In the genomic region with DNA sequence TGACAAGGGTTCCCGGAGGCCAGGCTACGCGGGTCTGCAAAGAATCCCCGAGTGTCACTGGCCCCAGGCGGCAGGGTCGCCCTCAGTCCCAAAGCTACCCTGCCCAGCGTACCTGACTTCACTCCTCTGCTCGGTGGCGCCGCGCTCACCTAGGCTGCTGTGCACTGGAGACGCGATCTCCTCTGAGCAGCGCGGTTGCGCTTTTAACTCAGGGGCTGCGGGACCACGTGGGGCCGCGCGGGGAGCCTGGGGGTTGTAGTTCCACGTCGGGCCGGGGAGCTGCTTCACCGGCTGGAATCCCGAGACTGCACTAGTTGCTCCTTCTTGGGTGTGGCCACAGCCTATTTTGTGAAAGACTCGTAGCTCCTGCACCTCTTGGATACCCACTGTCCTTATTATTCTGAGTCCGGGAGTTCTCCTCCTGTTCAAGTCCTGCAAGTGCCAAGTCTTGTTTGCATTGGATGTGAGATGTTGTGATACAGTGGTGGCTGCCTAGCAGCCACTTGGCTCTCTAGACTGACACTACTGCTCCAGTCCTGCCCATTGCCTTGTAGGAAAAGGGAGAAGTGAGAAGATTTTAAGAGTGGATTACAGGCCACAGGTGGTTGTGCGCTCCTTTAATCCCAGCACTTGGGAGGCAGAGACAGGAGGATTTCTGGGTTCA, we compare ENCODE assay signal across 8 mouse cellular contexts. TPM values are rescaled to one million over a fixed set of nuclear protein-coding genes. Genes with fewer than 3 reads are reported as not detected.
DNase-seq lines count a peak whose midpoint lies in the region; TF ChIP-seq lines count a peak whose summit lies in the region.

A gene (minus strand): TSS at position 510 of the 664 bp plus-strand sequence.

- peak within 1 kb of the TSS; percentile 39 for H3K4me3 ChIP-seq in ES-Bruce4 (ENCODE audit: low read depth, low read length)
- H3K4me3 ChIP-seq in hindbrain, embryonic 10.5 days = peak within 1 kb of the TSS; percentile 63

- no peaks in the 10 kb centered on the region for H3K9me3 ChIP-seq in ES-Bruce4 (replicated peaks; ENCODE audit: control insufficient read depth, insufficient read depth, low read length, poor library complexity, severe bottlenecking)
- H3K9me3 ChIP-seq in hindbrain, embryonic 10.5 days = no peaks in the 10 kb centered on the region

- H3K9ac ChIP-seq in ES-Bruce4 (ENCODE audit: low read depth, poor library complexity, severe bottlenecking) = no peak within 1 kb of the TSS

- no peak for TF ChIP-seq CTCF in ES-Bruce4 (IDR thresholded peaks at IDR 0.05; ENCODE audit: low read depth, low read length)

- DNase-seq in cerebellum, adult 9-11 months = peak; percentile 30
- DNase-seq in frontal cortex, postnatal 10 days (ENCODE audit: low spot score in 2 of 2) = peak; percentile 34 to 77
- DNase-seq in hindbrain, embryonic 10.5 days (ENCODE audit: low spot score) = peak; percentile 72
- peak; percentile 67 to 71 for DNase-seq in layer of hippocampus, postnatal 14 days (ENCODE audit: low spot score in 2 of 2)
- DNase-seq in lung, postnatal 10 days = peak; percentile 77
- peak; percentile 66 for DNase-seq in ovary, postnatal 14 days (ENCODE audit: low spot score)
- DNase-seq in thymus, postnatal 25 days = peak; percentile 78

- no peaks in the 10 kb centered on the region for H3K27me3 ChIP-seq in ES-Bruce4 (ENCODE audit: control insufficient read depth, insufficient read depth, low read length, poor library complexity, severe bottlenecking)
- H3K27me3 ChIP-seq in hindbrain, embryonic 10.5 days (ENCODE audit: insufficient read depth, poor library complexity, severe bottlenecking) = peaks cover 24% of the 10 kb centered on the region

- TF ChIP-seq EP300 in ES-Bruce4 (IDR thresholded peaks at IDR 0.05; ENCODE audit: insufficient read depth, low read depth, low read length) = no peak

- H3K4me1 ChIP-seq in ES-Bruce4 (ENCODE audit: control insufficient read depth, insufficient read depth, low read length) = no peaks in the 10 kb centered on the region
- peaks cover 11% of the 10 kb centered on the region for H3K4me1 ChIP-seq in hindbrain, embryonic 10.5 days (replicated peaks)

- no peak within 1 kb of the TSS for H3K27ac ChIP-seq in ES-Bruce4 (ENCODE audit: insufficient read depth, low read length)
- peak within 1 kb of the TSS; percentile 83 for H3K27ac ChIP-seq in hindbrain, embryonic 10.5 days

- TF ChIP-seq POLR2A in ES-Bruce4 (IDR thresholded peaks at IDR 0.05; ENCODE audit: insufficient read depth, low read length) = peak; percentile 49

- 5% methylated on average over 29 of the region's 29 CpGs for WGBS in hindbrain, embryonic 10.5 days

- H3K36me3 ChIP-seq in ES-Bruce4 (ENCODE audit: control insufficient read depth, insufficient read depth, low read length, poor library complexity, severe bottlenecking) = no peaks in the 10 kb centered on the region
- H3K36me3 ChIP-seq in hindbrain, embryonic 10.5 days = no peaks in the 10 kb centered on the region

RNA-seq across cellular contexts. Expression of the gene that starts here (rescaled TPM):
- 9.2 and 10.0 TPM in 2 replicates for polyA plus RNA-seq in ES-Bruce4 (2011; ENCODE audit: insufficient read depth, insufficient read length, low read depth, missing spikeins)
- 15.5 and 17.8 TPM in 2 replicates for polyA plus RNA-seq in hindbrain, embryonic 10.5 days (2016; fragmentation: Nextera tagmentation; extraction: Ambion mirVana)
- total RNA-seq in layer of hippocampus, postnatal 14 days (2021) = 1 to 10 TPM; 6.0 to 6.4 TPM
